9 mouse cellular contexts compared by ENCODE assay signal in genomic region chr19:5965280-5965679, GRCm38 (mm10). TPM values are rescaled to one million over a fixed set of nuclear protein-coding genes. Genes with fewer than 3 reads are reported as not detected.
DNase-seq lines count a peak whose midpoint lies in the region; ATAC-seq and TF ChIP-seq lines count a peak whose summit lies in the region.
"Had no signal": no experiment of that assay in that cellular context is flagged by ENCODE, and none has a peak within 500 bp of the region (broad histone marks: within the 10 kb centered on the region; RNA-seq: fewer than 3 reads in every experiment).

No protein-coding gene starts in this region.

- H3K9ac ChIP-seq in intestine, embryonic 16.5 days (ENCODE audit: low read depth, low read length) = no peak overlapping the region
- no peak overlapping the region for H3K9ac ChIP-seq in limb, embryonic 15.5 days

- no peak for DNase-seq in testis, postnatal 14 days (ENCODE audit: low spot score)
- DNase-seq in cerebellum, adult 2 months = peak; percentile 64 to 75
- peak; percentile 57 to 59 for DNase-seq in frontal cortex, postnatal 25 days (ENCODE audit: low spot score in 2 of 2)
- DNase-seq in telencephalon, adult 2 months (ENCODE audit: low read depth, low spot score) = peak; percentile 50

- H3K4me3 ChIP-seq in testis, adult 2 months (ENCODE audit: control insufficient read depth, low read depth, low read length) = no peak overlapping the region
- no peak overlapping the region for H3K4me3 ChIP-seq in cerebellum, adult 2 months (replicated peaks; ENCODE audit: insufficient read depth, low read depth, low read length)
- no peak overlapping the region for H3K4me3 ChIP-seq in intestine, embryonic 16.5 days (ENCODE audit: low read length)
- 0 out of 2 replicates have a peak overlapping the region, but pooled peaks have one; percentile 73 for H3K4me3 ChIP-seq in limb, embryonic 15.5 days
- peak overlapping the region; percentile 73 for H3K4me3 ChIP-seq in myocyte

- H3K79me2 ChIP-seq in myocyte (ENCODE audit: control insufficient read depth, insufficient read depth) = peaks cover 5% of the 10 kb centered on the region

- peak; percentile 36; the same call in 1 of the 2 replicates for ATAC-seq in intestine, embryonic 16.5 days
- no peak for ATAC-seq in limb, embryonic 15.5 days (ENCODE audit: insufficient number of reproducible peaks, low FRiP score, low TSS enrichment, low read depth)

- TF ChIP-seq CTCF in testis, adult 2 months (IDR thresholded peaks at IDR 0.05; ENCODE audit: control insufficient read depth, insufficient read depth, insufficient replicate concordance, low read depth, low read length) = peak; percentile 60; the same call in 1 of the 2 replicates
- TF ChIP-seq CTCF in cerebellum, adult 2 months (IDR thresholded peaks at IDR 0.05; ENCODE audit: borderline replicate concordance, insufficient read depth, low read depth, low read length) = peak; percentile 86

- no peak for TF ChIP-seq POLR2A in testis, adult 2 months (IDR thresholded peaks at IDR 0.05; ENCODE audit: control insufficient read depth, low read depth, low read length)
- TF ChIP-seq POLR2A in cerebellum, adult 2 months (IDR thresholded peaks at IDR 0.05; ENCODE audit: borderline replicate concordance, insufficient read depth, low read length) = no peak
- no peak for TF ChIP-seq POLR2A in myocyte (IDR thresholded peaks at IDR 0.05; ENCODE audit: insufficient read length, low read depth)

- no peak overlapping the region for H3ac ChIP-seq in myocyte (ENCODE audit: control insufficient read depth, insufficient read length)

- H3K27ac ChIP-seq in testis, adult 2 months (ENCODE audit: control insufficient read depth, insufficient read depth, low read depth, low read length) = no peak overlapping the region
- H3K27ac ChIP-seq in cerebellum, adult 2 months (ENCODE audit: insufficient read depth, low read length) = no peak overlapping the region
- no peak overlapping the region for H3K27ac ChIP-seq in intestine, embryonic 16.5 days (ENCODE audit: low read length)
- H3K27ac ChIP-seq in limb, embryonic 15.5 days = no peak overlapping the region

- 15% methylated on average over 4 of the region's 4 CpGs for WGBS in cerebellum, adult 2 months
- 4% methylated on average over 4 of the region's 4 CpGs for WGBS in intestine, embryonic 16.5 days
- 4% methylated on average over 4 of the region's 4 CpGs for WGBS in limb, embryonic 15.5 days

- peaks cover 5% of the 10 kb centered on the region; the same call in 1 of the 2 replicates for H3K36me3 ChIP-seq in testis, adult 2 months (ENCODE audit: control insufficient read depth, insufficient read depth, low read length)
- H3K36me3 ChIP-seq in intestine, embryonic 16.5 days (ENCODE audit: control insufficient read depth, insufficient read depth, low read length) = no peaks in the 10 kb centered on the region
- peaks cover 10% of the 10 kb centered on the region; the same call in 1 of the 2 replicates for H3K36me3 ChIP-seq in limb, embryonic 15.5 days
- H3K36me3 ChIP-seq in myocyte (ENCODE audit: control insufficient read depth, insufficient read depth) = no peaks in the 10 kb centered on the region

- no peaks in the 10 kb centered on the region for H3K27me3 ChIP-seq in testis, adult 2 months (ENCODE audit: control insufficient read depth, insufficient read depth, low read length)
- no peaks in the 10 kb centered on the region for H3K27me3 ChIP-seq in cerebellum, adult 2 months (ENCODE audit: control insufficient read depth, insufficient read depth, low read length)
- no peaks in the 10 kb centered on the region for H3K27me3 ChIP-seq in intestine, embryonic 16.5 days (replicated peaks; ENCODE audit: control insufficient read depth, insufficient read depth, low read length)
- H3K27me3 ChIP-seq in limb, embryonic 15.5 days = no peaks in the 10 kb centered on the region
- H3K27me3 ChIP-seq in myocyte (ENCODE audit: control insufficient read depth, insufficient read depth, insufficient read length) = no peaks in the 10 kb centered on the region

- H3K4me1 ChIP-seq in testis, adult 2 months (ENCODE audit: control insufficient read depth, insufficient read depth, low read length) = peaks cover 3% of the 10 kb centered on the region
- H3K4me1 ChIP-seq in cerebellum, adult 2 months (ENCODE audit: control insufficient read depth, insufficient read depth, low read length) = no peaks in the 10 kb centered on the region
- H3K4me1 ChIP-seq in intestine, embryonic 16.5 days (ENCODE audit: control insufficient read depth, insufficient read depth, low read length) = peaks cover 18% of the 10 kb centered on the region
- H3K4me1 ChIP-seq in limb, embryonic 15.5 days = peaks cover 23% of the 10 kb centered on the region

- H3K4me2 ChIP-seq in intestine, embryonic 16.5 days (ENCODE audit: low read depth, low read length) = no peak overlapping the region
- no peak overlapping the region for H3K4me2 ChIP-seq in limb, embryonic 15.5 days
- H3K4me2 ChIP-seq in myocyte (ENCODE audit: low read depth) = peak overlapping the region; percentile 99

- H3K9me3 ChIP-seq in intestine, embryonic 16.5 days (ENCODE audit: control insufficient read depth, low read length) = no peaks in the 10 kb centered on the region
- no peaks in the 10 kb centered on the region for H3K9me3 ChIP-seq in limb, embryonic 15.5 days

TF ChIP-seq in myocyte, 11 proteins besides CTCF, POLR2A, EP300 and RAD21:
- TF ChIP-seq TCF12 (IDR thresholded peaks at IDR 0.05; ENCODE audit: insufficient read depth, poor library complexity, severe bottlenecking) (no peak), REST (IDR thresholded peaks at IDR 0.05; ENCODE audit: insufficient read depth, insufficient read length) (no peak), POLR2AphosphoS2 (IDR thresholded peaks at IDR 0.05; ENCODE audit: insufficient read length, low read depth) (no peak), CEBPB (IDR thresholded peaks at IDR 0.05; ENCODE audit: insufficient read depth, poor library complexity, severe bottlenecking) (no peak), TCF3 (IDR thresholded peaks at IDR 0.05; ENCODE audit: insufficient read length, low read depth) (no peak), MYOD1 (IDR thresholded peaks at IDR 0.05; ENCODE audit: control insufficient read depth in 1 of 3, insufficient read length in 2 of 3, low read depth in 2 of 3) (no peak), E2F4 (IDR thresholded peaks at IDR 0.05; ENCODE audit: insufficient read depth) (no peak), USF1 (IDR thresholded peaks at IDR 0.05; ENCODE audit: low read depth) (no peak), MYOG (IDR thresholded peaks at IDR 0.05; ENCODE audit: control insufficient read depth in 1 of 3, insufficient read depth in 1 of 3, insufficient read length in 2 of 3, low read depth in 2 of 3) (no peak), SRF (IDR thresholded peaks at IDR 0.05; ENCODE audit: control insufficient read depth, insufficient read length, low read depth) (no peak), MAX (IDR thresholded peaks at IDR 0.05; ENCODE audit: low read depth) (no peak)
TF ChIP-seq in myocyte: peak in this region for 0.

RNA-seq across cellular contexts. Expression of gene Pola2, which starts 1.3 kb away (rescaled TPM):
- 31.4 and 32.0 TPM in 2 replicates for polyA plus RNA-seq in testis, adult 2 months (2012; rRNA removed)
- polyA plus RNA-seq in cerebellum, adult 2 months (2012; rRNA removed) = 16.8 and 19.7 TPM in 2 replicates
- 58.4 and 61.7 TPM in 2 replicates for polyA plus RNA-seq in intestine, embryonic 16.5 days (2015; fragmentation: Nextera tagmentation; extraction: Ambion mirVana)
- polyA plus RNA-seq in limb, embryonic 15.5 days (2015; fragmentation: Nextera tagmentation; extraction: Ambion mirVana) = 56.9 and 61.0 TPM in 2 replicates
- polyA plus RNA-seq in myocyte (2012; fragmentation: generic; extraction: Trizol) = 11.9 TPM

RNA-seq across cellular contexts. Expression of gene Slc22a20, which starts 20.7 kb away (rescaled TPM):
- 0.06 TPM in 1 of 2 replicates, not detected in the other for polyA plus RNA-seq in testis, adult 2 months (2012; rRNA removed)
- polyA plus RNA-seq in cerebellum, adult 2 months (2012; rRNA removed) = not detected in 2 replicates
- polyA plus RNA-seq in intestine, embryonic 16.5 days (2015; fragmentation: Nextera tagmentation; extraction: Ambion mirVana) = not detected in 2 replicates
- polyA plus RNA-seq in limb, embryonic 15.5 days (2015; fragmentation: Nextera tagmentation; extraction: Ambion mirVana) = not detected in 2 replicates
- polyA plus RNA-seq in myocyte (2012; fragmentation: generic; extraction: Trizol) = not detected
- polyA plus RNA-seq: heart, embryonic 16.5 days had no signal

RNA-seq across cellular contexts. Expression of gene Cdc42ep2, which starts 40.7 kb away (rescaled TPM):
- 0.89 and 0.90 TPM in 2 replicates for polyA plus RNA-seq in testis, adult 2 months (2012; rRNA removed)
- 23.8 and 25.2 TPM in 2 replicates for polyA plus RNA-seq in cerebellum, adult 2 months (2012; rRNA removed)
- polyA plus RNA-seq in intestine, embryonic 16.5 days (2015; fragmentation: Nextera tagmentation; extraction: Ambion mirVana) = 14.7 and 15.1 TPM in 2 replicates
- polyA plus RNA-seq in limb, embryonic 15.5 days (2015; fragmentation: Nextera tagmentation; extraction: Ambion mirVana) = 9.2 and 12.6 TPM in 2 replicates
- polyA plus RNA-seq in myocyte (2012; fragmentation: generic; extraction: Trizol) = 16.2 TPM

RNA-seq across cellular contexts. Expression of gene Capn1, which starts 50.4 kb away (rescaled TPM):
- polyA plus RNA-seq in testis, adult 2 months (2012; rRNA removed) = 2.5 and 3.4 TPM in 2 replicates
- 27.0 and 27.3 TPM in 2 replicates for polyA plus RNA-seq in cerebellum, adult 2 months (2012; rRNA removed)
- 11.8 and 12.4 TPM in 2 replicates for polyA plus RNA-seq in intestine, embryonic 16.5 days (2015; fragmentation: Nextera tagmentation; extraction: Ambion mirVana)
- 21.1 and 26.0 TPM in 2 replicates for polyA plus RNA-seq in limb, embryonic 15.5 days (2015; fragmentation: Nextera tagmentation; extraction: Ambion mirVana)
- 110 TPM for polyA plus RNA-seq in myocyte (2012; fragmentation: generic; extraction: Trizol)

RNA-seq across cellular contexts. Expression of gene Dpf2, which starts 52.5 kb away (rescaled TPM):
- 63.6 and 69.2 TPM in 2 replicates for polyA plus RNA-seq in testis, adult 2 months (2012; rRNA removed)
- 136 and 141 TPM in 2 replicates for polyA plus RNA-seq in cerebellum, adult 2 months (2012; rRNA removed)
- 109 and 119 TPM in 2 replicates for polyA plus RNA-seq in intestine, embryonic 16.5 days (2015; fragmentation: Nextera tagmentation; extraction: Ambion mirVana)
- polyA plus RNA-seq in limb, embryonic 15.5 days (2015; fragmentation: Nextera tagmentation; extraction: Ambion mirVana) = 117 and 125 TPM in 2 replicates
- 78.5 TPM for polyA plus RNA-seq in myocyte (2012; fragmentation: generic; extraction: Trizol)

Comparison
In these comparisons a context has a peak if more than half of its experiments do, and no peak if none do; other contexts are left out.
1. H3K4me3 ChIP-seq: peak in limb, embryonic 15.5 days (single experiment) and myocyte (single experiment); none in testis, adult 2 months (single experiment), cerebellum, adult 2 months (single experiment) and intestine, embryonic 16.5 days (single experiment).